ENCODE assay signal across 9 mouse cellular contexts in genomic region chr14:57607500-57607899, GRCm38 (mm10). TPM values are rescaled to one million over a fixed set of nuclear protein-coding genes. Genes with fewer than 3 reads are reported as not detected.
DNase-seq lines count a peak whose midpoint lies in the region; ATAC-seq lines count a peak whose summit lies in the region.
"Had no signal": no experiment of that assay in that cellular context is flagged by ENCODE, and none has a peak within 500 bp of the region (broad histone marks: within the 10 kb centered on the region; RNA-seq: fewer than 3 reads in every experiment).

No protein-coding gene starts in this region.

- no peak overlapping the region for H3K9ac ChIP-seq in kidney, embryonic 14.5 days (ENCODE audit: low read depth, low read length)
- no peak overlapping the region for H3K9ac ChIP-seq in liver, embryonic 16.5 days (ENCODE audit: low read depth, low read length)
- H3K9ac ChIP-seq: liver, embryonic 14.5 days had no signal

- no peaks in the 10 kb centered on the region for H3K27me3 ChIP-seq in kidney, embryonic 14.5 days (ENCODE audit: control insufficient read depth, insufficient read depth, low read length)
- H3K27me3 ChIP-seq in liver, embryonic 16.5 days (ENCODE audit: control insufficient read depth, insufficient read depth, low read depth, low read length) = no peaks in the 10 kb centered on the region

- no peak overlapping the region for H3K4me3 ChIP-seq in kidney, embryonic 14.5 days (ENCODE audit: low read length)
- H3K4me3 ChIP-seq in liver, embryonic 16.5 days (ENCODE audit: low read depth, low read length) = no peak overlapping the region

- H3K36me3 ChIP-seq in kidney, embryonic 14.5 days (ENCODE audit: control insufficient read depth, insufficient read depth, low read length) = peaks cover 13% of the 10 kb centered on the region
- peaks cover 14% of the 10 kb centered on the region; the same call in 1 of the 2 replicates for H3K36me3 ChIP-seq in liver, embryonic 16.5 days (ENCODE audit: control insufficient read depth, insufficient read depth)

- no peak overlapping the region for H3K27ac ChIP-seq in kidney, embryonic 14.5 days (ENCODE audit: low read depth, low read length)
- no peak overlapping the region for H3K27ac ChIP-seq in liver, embryonic 16.5 days (ENCODE audit: low read length)
- H3K27ac ChIP-seq: liver, embryonic 14.5 days had no signal

- 0 out of 2 replicates have a peak, but pooled peaks cover 7% of the 10 kb centered on the region for H3K4me1 ChIP-seq in kidney, embryonic 14.5 days (ENCODE audit: control insufficient read depth, insufficient read depth, low read length)
- peaks cover 3% of the 10 kb centered on the region; the same call in 1 of the 2 replicates for H3K4me1 ChIP-seq in liver, embryonic 16.5 days (ENCODE audit: control insufficient read depth, low read depth, low read length)

- DNase-seq in kidney, adult 18-20 months = peak; percentile 86
- DNase-seq in cerebellum, postnatal 10 days = peak; percentile 97 to 99
- DNase-seq in gastrocnemius, postnatal 4 days (ENCODE audit: low spot score in 2 of 2) = peak; percentile 80 to 91
- peak; percentile 88 for DNase-seq in kidney, postnatal 10 days
- peak; percentile 80 for DNase-seq in right cerebral cortex, adult 18-20 months
- no peak for DNase-seq in thymus, postnatal 4 days

- H3K9me3 ChIP-seq in kidney, embryonic 14.5 days (ENCODE audit: control insufficient read depth, low read length) = no peaks in the 10 kb centered on the region
- no peaks in the 10 kb centered on the region for H3K9me3 ChIP-seq in liver, embryonic 16.5 days (replicated peaks; ENCODE audit: control insufficient read depth, low read length)

- WGBS in kidney, embryonic 14.5 days = 28% methylated on average over 1 of the region's 1 CpGs
- WGBS in liver, embryonic 16.5 days (ENCODE audit: insufficient replicate concordance) = 49% methylated on average over 1 of the region's 1 CpGs

- no peak; the same call in 1 of the 2 replicates for ATAC-seq in kidney, embryonic 14.5 days (ENCODE audit: low FRiP score, low TSS enrichment)
- ATAC-seq in liver, embryonic 16.5 days (ENCODE audit: low read depth) = peak; percentile 76

- no peak overlapping the region for H3K4me2 ChIP-seq in kidney, embryonic 14.5 days (replicated peaks; ENCODE audit: low read depth, low read length)
- H3K4me2 ChIP-seq in liver, embryonic 16.5 days (ENCODE audit: low read depth, low read length) = no peak overlapping the region

RNA-seq across cellular contexts. Expression of gene Eef1akmt1, which starts 36.1 kb away (rescaled TPM):
- 102 and 131 TPM in 2 replicates for polyA plus RNA-seq in kidney, embryonic 14.5 days (2014; fragmentation: Nextera tagmentation; extraction: Ambion mirVana)
- total RNA-seq in gastrocnemius, postnatal 4 days (2021) = 10 to 100 TPM; 25.7 to 28.1 TPM
- 23.9 and 26.4 TPM in 2 replicates for polyA plus RNA-seq in liver, embryonic 16.5 days (2015; fragmentation: Nextera tagmentation; extraction: Ambion mirVana)

RNA-seq across cellular contexts. Expression of gene Xpo4, which starts 57.7 kb away (rescaled TPM):
- polyA plus RNA-seq in kidney, embryonic 14.5 days (2014; fragmentation: Nextera tagmentation; extraction: Ambion mirVana) = 25.4 and 36.7 TPM in 2 replicates
- total RNA-seq in gastrocnemius, postnatal 4 days (2021) = 10 to 100 TPM; 21.6 to 21.7 TPM
- polyA plus RNA-seq in liver, embryonic 16.5 days (2015; fragmentation: Nextera tagmentation; extraction: Ambion mirVana) = 9.7 and 10.9 TPM in 2 replicates
